Mouse (Mus musculus) thymus, adult 2 months (tissue): ENCODE measurements around the gene Actc1. TPM values are rescaled to one million over a fixed set of nuclear protein-coding genes. Genes with fewer than 3 reads are reported as not detected.

ENCODE experiments used
- DNase-seq: peaks from one replicate; pipeline ENCODE4 v3.0.0; 2021
- H3K27ac ChIP-seq: fragments of 200-500 bp; 2 replicates; pipeline ENCODE4 v1.5.1; 2012; ENCODE audit warnings: low read length, control low read depth; ENCODE audit not compliant: control insufficient read depth, insufficient read depth
- H3K27me3 ChIP-seq: fragments of 200-500 bp; 2 replicates; pipeline ENCODE4 v1.6.1; 2012; ENCODE audit warnings: mild to moderate bottlenecking, low read length, moderate library complexity, mixed read lengths; ENCODE audit not compliant: control insufficient read depth, insufficient read depth
- H3K36me3 ChIP-seq: fragments of 200-500 bp; 2 replicates; pipeline ENCODE4 v1.6.1; 2012; ENCODE audit warnings: mild to moderate bottlenecking, low read length, moderate library complexity; ENCODE audit not compliant: control insufficient read depth, insufficient read depth
- H3K4me1 ChIP-seq: fragments of 200-500 bp; replicated peaks from 2 replicates; pipeline ENCODE4 v1.6.1; 2012; ENCODE audit warnings: low read length; ENCODE audit not compliant: control insufficient read depth, insufficient read depth
- H3K4me3 ChIP-seq: fragments of 200-500 bp; 2 replicates; pipeline ENCODE4 v1.5.1; 2012; ENCODE audit warnings: mild to moderate bottlenecking, low read length, control low read depth, moderate library complexity; ENCODE audit not compliant: control insufficient read depth, insufficient read depth
- CTCF ChIP-seq: fragments of 200-500 bp; IDR thresholded peaks from 2 replicates; pipeline ENCODE4 v1.5.1; 2012; ENCODE audit warnings: mild to moderate bottlenecking, control low read depth, low read length, moderate library complexity, borderline replicate concordance; ENCODE audit not compliant: control insufficient read depth, poor library complexity, insufficient read depth; ENCODE audit errors: extremely low read depth
- POLR2A ChIP-seq: fragments of 200-500 bp; IDR thresholded peaks from 2 replicates; pipeline ENCODE4 v1.6.1; 2012; ENCODE audit warnings: mild to moderate bottlenecking, low read length, control low read depth, moderate library complexity; ENCODE audit not compliant: control insufficient read depth, poor library complexity, insufficient read depth; ENCODE audit errors: extremely low read depth
- WGBS: fragments of 180-500 bp; shearing (Covaris S2); methylation state at CpG from one replicate; pipeline ENCODE4 v1.1.7; 2018; 5-methylcytosine and 5-hydroxymethylcytosine counted together
- polyA plus RNA-seq: library from polyadenylated mRNA; depleted of rRNA; stranded (reverse); fragments of >200 nt; gene quantifications from 2 replicates; pipeline ENCODE4 v1.2.3, GENCODE M21; 2012

Actc1 gene
- polyA plus RNA-seq, 1 experiment: 728 TPM

GRCm38 (mm10) chr2:114051871-114052241 lies 1.5 kb downstream of the Actc1 start:
- Histone ChIP-seq H3K27ac (no peak overlapping the region), H3K4me3 (no peak overlapping the region), H3K27me3 (no peaks in the 10 kb centered on the region), H3K4me1 (no peaks in the 10 kb centered on the region), H3K36me3 (no peaks in the 10 kb centered on the region)
- no peak for DNase-seq
- 94% methylated on average over 14 of the region's 14 CpGs for WGBS
- TF ChIP-seq POLR2A (no peak), CTCF (no peak)

GRCm38 (mm10) chr2:114051111-114051870 lies 2.1 kb downstream of the Actc1 start:
- WGBS: 95% methylated on average over 7 of the region's 7 CpGs
- TF ChIP-seq POLR2A: no peak
- no peak for TF ChIP-seq CTCF
- H3K4me1 ChIP-seq: no peaks in the 10 kb centered on the region
- H3K27ac ChIP-seq: no peak overlapping the region
- H3K27me3 ChIP-seq: no peaks in the 10 kb centered on the region
- no peak overlapping the region for H3K4me3 ChIP-seq
- no peak for DNase-seq
- no peaks in the 10 kb centered on the region for H3K36me3 ChIP-seq

GRCm38 (mm10) chr2:114050150-114050549 lies 3.2 kb downstream of the Actc1 start:
- no peak overlapping the region for H3K27ac ChIP-seq
- no peaks in the 10 kb centered on the region for H3K36me3 ChIP-seq
- no peaks in the 10 kb centered on the region for H3K4me1 ChIP-seq
- DNase-seq: no peak
- WGBS: 92% methylated on average over 7 of the region's 7 CpGs
- H3K4me3 ChIP-seq: no peak overlapping the region
- TF ChIP-seq POLR2A (no peak), CTCF (no peak)
- H3K27me3 ChIP-seq: no peaks in the 10 kb centered on the region

GRCm38 (mm10) chr2:114049372-114049771 lies 4.0 kb downstream of the Actc1 start:
- H3K4me3 ChIP-seq: no peak overlapping the region
- DNase-seq: no peak
- no peaks in the 10 kb centered on the region for H3K4me1 ChIP-seq
- 95% methylated on average over 7 of the region's 7 CpGs for WGBS
- no peak for TF ChIP-seq POLR2A
- no peak for TF ChIP-seq CTCF
- no peaks in the 10 kb centered on the region for H3K27me3 ChIP-seq
- no peak overlapping the region for H3K27ac ChIP-seq
- H3K36me3 ChIP-seq: no peaks in the 10 kb centered on the region

- Histone ChIP-seq H3K36me3 (no peaks in the 10 kb centered on the region), H3K4me1 (no peaks in the 10 kb centered on the region), H3K27ac (no peak overlapping the region), H3K4me3 (no peak overlapping the region), H3K27me3 (no peaks in the 10 kb centered on the region)
- WGBS: 96% methylated on average over 5 of the region's 5 CpGs
- TF ChIP-seq POLR2A: no peak
- no peak for TF ChIP-seq CTCF
- DNase-seq: no peak
Observed at GRCm38 (mm10) chr2:114047960-114048611, 5.3 kb downstream of the Actc1 start.

- Histone ChIP-seq H3K27me3 (no peaks in the 10 kb centered on the region), H3K27ac (no peak overlapping the region), H3K36me3 (no peaks in the 10 kb centered on the region), H3K4me3 (no peak overlapping the region), H3K4me1 (no peaks in the 10 kb centered on the region)
- TF ChIP-seq POLR2A (no peak), CTCF (no peak)
- no peak for DNase-seq
- 94% methylated on average over 5 of the region's 5 CpGs for WGBS
Observed at GRCm38 (mm10) chr2:114046151-114046664, 7.1 kb downstream of the Actc1 start.

GRCm38 (mm10) chr2:114037926-114038325 lies 15.4 kb downstream of the Actc1 start:
- WGBS: 86% methylated on average over 2 of the region's 2 CpGs
- no peaks in the 10 kb centered on the region for H3K4me1 ChIP-seq
- no peak overlapping the region for H3K4me3 ChIP-seq
- H3K27me3 ChIP-seq: no peaks in the 10 kb centered on the region
- no peak for DNase-seq
- TF ChIP-seq CTCF (no peak), POLR2A (no peak)
- H3K27ac ChIP-seq: no peak overlapping the region
- H3K36me3 ChIP-seq: no peaks in the 10 kb centered on the region
